ENCODE assay signal across 8 mouse cellular contexts in the genomic region with DNA sequence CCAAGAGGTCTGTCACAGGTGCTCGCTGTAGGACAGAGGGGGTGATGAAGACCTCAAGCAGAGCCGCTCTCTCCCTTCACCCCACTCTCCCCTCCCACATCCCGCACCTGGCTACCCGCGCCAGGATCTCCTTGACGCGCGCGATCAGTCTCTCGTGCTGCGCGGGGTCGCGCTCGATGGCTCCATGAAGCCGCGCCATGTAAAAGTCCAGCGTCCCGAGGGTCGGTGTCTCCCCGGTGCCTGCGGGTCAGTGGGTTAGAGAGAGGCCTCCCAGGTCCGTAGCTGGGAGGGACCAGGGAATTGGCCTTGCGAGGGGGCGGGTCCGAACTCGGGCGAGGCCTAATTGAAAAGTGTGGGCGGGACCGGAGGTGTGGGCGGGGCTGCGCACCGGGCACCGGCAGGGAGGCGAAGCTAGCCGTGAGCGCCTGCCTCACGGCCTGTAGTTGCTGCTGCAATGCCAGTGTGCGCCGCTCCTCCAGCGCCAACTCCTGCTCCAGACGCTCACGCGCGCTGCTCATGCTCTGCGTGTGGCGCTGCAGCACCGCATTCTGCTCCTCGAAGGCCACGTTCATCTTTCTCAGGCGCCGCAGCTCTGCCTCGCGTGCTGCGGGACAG. TPM values are rescaled to one million over a fixed set of nuclear protein-coding genes. Genes with fewer than 3 reads are reported as not detected.
A peak's percentile ranks its signal among the peaks of the same experiment; 100 is the strongest.
DNase-seq lines count a peak whose midpoint lies in the region; ATAC-seq lines count a peak whose summit lies in the region.

No protein-coding gene starts in this region.

- peaks cover 63% of the 10 kb centered on the region for H3K4me1 ChIP-seq in heart, embryonic 13.5 days
- peaks cover 3% of the 10 kb centered on the region; the same call in 1 of the 2 replicates for H3K4me1 ChIP-seq in brown adipose tissue, adult 24 weeks (ENCODE audit: control insufficient read depth, insufficient read depth, insufficient read length, low read length)
- H3K4me1 ChIP-seq in heart, embryonic 15.5 days (replicated peaks) = peaks cover 63% of the 10 kb centered on the region

- 12% methylated on average over 55 of the region's 55 CpGs for WGBS in heart, embryonic 13.5 days
- 20% methylated on average over 55 of the region's 55 CpGs for WGBS in heart, embryonic 15.5 days

- H3K9me3 ChIP-seq in heart, embryonic 13.5 days = no peaks in the 10 kb centered on the region
- no peaks in the 10 kb centered on the region for H3K9me3 ChIP-seq in heart, embryonic 15.5 days (replicated peaks)

- H3K9ac ChIP-seq in heart, embryonic 13.5 days = peak overlapping the region; percentile 71
- peak overlapping the region; percentile 43; the same call in 1 of the 2 replicates for H3K9ac ChIP-seq in heart, embryonic 15.5 days

- DNase-seq in heart, postnatal 10 days = no peak
- DNase-seq in kidney, postnatal 36 days = peak; percentile 88 to 93
- DNase-seq in right cerebral cortex, postnatal 14 days = peak; percentile 75
- no peak for DNase-seq in layer of hippocampus, postnatal 36 days

- peaks cover 34% of the 10 kb centered on the region for H3K36me3 ChIP-seq in heart, embryonic 13.5 days
- peaks cover 21% of the 10 kb centered on the region; the same call in 1 of the 2 replicates for H3K36me3 ChIP-seq in heart, embryonic 15.5 days

- intact Hi-C loops in heart, postnatal 10 days (cut with DNase I) = no loop called here

- H3K4me2 ChIP-seq in heart, embryonic 13.5 days = peak overlapping the region; percentile 66
- peak overlapping the region; percentile 51 for H3K4me2 ChIP-seq in heart, embryonic 15.5 days

- H3K27me3 ChIP-seq in heart, embryonic 13.5 days (replicated peaks) = peaks cover 43% of the 10 kb centered on the region
- H3K27me3 ChIP-seq in heart, embryonic 15.5 days = peaks cover 24% of the 10 kb centered on the region

- H3K27ac ChIP-seq in heart, embryonic 13.5 days (replicated peaks) = peak overlapping the region; percentile 59; the same call in 1 of the 2 replicates
- no peak overlapping the region for H3K27ac ChIP-seq in brown adipose tissue, adult 24 weeks (replicated peaks; ENCODE audit: low read depth, low read length)
- 0 out of 2 replicates have a peak overlapping the region, but pooled peaks have one; percentile 37 for H3K27ac ChIP-seq in heart, embryonic 15.5 days

- H3K4me3 ChIP-seq in heart, embryonic 13.5 days = peak overlapping the region; percentile 36
- H3K4me3 ChIP-seq in brown adipose tissue, adult 24 weeks (ENCODE audit: insufficient read depth, low read depth, low read length) = peak overlapping the region; percentile 34
- peak overlapping the region; percentile 26; the same call in 1 of the 2 replicates for H3K4me3 ChIP-seq in heart, embryonic 15.5 days

- ATAC-seq in heart, embryonic 13.5 days (ENCODE audit: extremely low read depth, insufficient number of reproducible peaks, low FRiP score, low TSS enrichment) = no peak
- no peak for ATAC-seq in heart, embryonic 15.5 days (replicated peaks; ENCODE audit: insufficient number of reproducible peaks, insufficient read depth, low FRiP score, low read depth)
- peak; percentile 55 for ATAC-seq in megakaryocyte, adult 5-6 weeks (ENCODE audit: poor library complexity, severe bottlenecking)

RNA-seq across cellular contexts. Expression of a gene that starts 3.5 kb away (rescaled TPM):
- 0.06 TPM in 1 of 2 replicates, not detected in the other for polyA plus RNA-seq in heart, embryonic 13.5 days (2015; fragmentation: Nextera tagmentation; extraction: Ambion mirVana)
- 1 to 10 TPM; 4.8 to 6.1 TPM for total RNA-seq in heart, postnatal 10 days (2021)
- 1.0 TPM in 1 of 2 replicates, not detected in the other for polyA plus RNA-seq in brown adipose tissue, adult 24 weeks (2012; ENCODE audit: insufficient read depth, insufficient read length, missing spikeins)
- polyA plus RNA-seq in heart, embryonic 15.5 days (2015; fragmentation: Nextera tagmentation; extraction: Ambion mirVana) = 0.04 TPM in 1 of 2 replicates, not detected in the other
- not detected in 2 replicates for total RNA-seq in megakaryocyte, adult 5-6 weeks (2015)
- not detected in 2 replicates for total RNA-seq in megakaryocyte, adult 5-6 weeks (2017)
- total RNA-seq in layer of hippocampus, postnatal 36 days (2021) = 1 to 10 TPM; 1.7 to 1.9 TPM

RNA-seq across cellular contexts. Expression of a gene that starts 3.7 kb away (rescaled TPM):
- polyA plus RNA-seq in heart, embryonic 13.5 days (2015; fragmentation: Nextera tagmentation; extraction: Ambion mirVana) = 81.9 and 90.9 TPM in 2 replicates
- 100 to 1,000 TPM in 1 of 2 experiments, 10 to 100 TPM in 1; 88.1 to 105 TPM for total RNA-seq in heart, postnatal 10 days (2021)
- 66.1 and 78.7 TPM in 2 replicates for polyA plus RNA-seq in brown adipose tissue, adult 24 weeks (2012; ENCODE audit: insufficient read depth, insufficient read length, missing spikeins)
- 82.8 and 83.4 TPM in 2 replicates for polyA plus RNA-seq in heart, embryonic 15.5 days (2015; fragmentation: Nextera tagmentation; extraction: Ambion mirVana)
- 27.4 and 33.0 TPM in 2 replicates for total RNA-seq in megakaryocyte, adult 5-6 weeks (2015)
- 18.1 and 24.5 TPM in 2 replicates for total RNA-seq in megakaryocyte, adult 5-6 weeks (2017)
- total RNA-seq in layer of hippocampus, postnatal 36 days (2021) = 10 to 100 TPM; 27.6 to 35.0 TPM

RNA-seq across cellular contexts. Expression of a gene that starts 10.7 kb away (rescaled TPM):
- 10.7 and 11.1 TPM in 2 replicates for polyA plus RNA-seq in heart, embryonic 13.5 days (2015; fragmentation: Nextera tagmentation; extraction: Ambion mirVana)
- total RNA-seq in heart, postnatal 10 days (2021) = 10 to 100 TPM; 11.6 to 14.4 TPM
- polyA plus RNA-seq in brown adipose tissue, adult 24 weeks (2012; ENCODE audit: insufficient read depth, insufficient read length, missing spikeins) = 8.3 and 11.5 TPM in 2 replicates
- 11.7 and 22.3 TPM in 2 replicates for polyA plus RNA-seq in heart, embryonic 15.5 days (2015; fragmentation: Nextera tagmentation; extraction: Ambion mirVana)
- 4.1 and 4.6 TPM in 2 replicates for total RNA-seq in megakaryocyte, adult 5-6 weeks (2015)
- total RNA-seq in megakaryocyte, adult 5-6 weeks (2017) = 7.4 TPM in 2 replicates
- total RNA-seq in layer of hippocampus, postnatal 36 days (2021) = 10 to 100 TPM; 43.5 to 48.4 TPM

RNA-seq across cellular contexts. Expression of a gene that starts 18.0 kb away (rescaled TPM):
- polyA plus RNA-seq in heart, embryonic 13.5 days (2015; fragmentation: Nextera tagmentation; extraction: Ambion mirVana) = 13.6 and 14.7 TPM in 2 replicates
- total RNA-seq in heart, postnatal 10 days (2021) = 1 to 10 TPM; 7.7 to 8.5 TPM
- polyA plus RNA-seq in brown adipose tissue, adult 24 weeks (2012; ENCODE audit: insufficient read depth, insufficient read length, missing spikeins) = not detected in 2 replicates
- polyA plus RNA-seq in heart, embryonic 15.5 days (2015; fragmentation: Nextera tagmentation; extraction: Ambion mirVana) = 11.3 and 17.9 TPM in 2 replicates
- 0.34 and 0.85 TPM in 2 replicates for total RNA-seq in megakaryocyte, adult 5-6 weeks (2015)
- total RNA-seq in megakaryocyte, adult 5-6 weeks (2017) = 0.07 and 0.28 TPM in 2 replicates
- total RNA-seq in layer of hippocampus, postnatal 36 days (2021) = 1 to 10 TPM in 1 of 2 experiments, under 1 TPM in 1; 0.91 to 1.1 TPM

RNA-seq across cellular contexts. Expression of a gene that starts 19.1 kb away (rescaled TPM):
- polyA plus RNA-seq in heart, embryonic 13.5 days (2015; fragmentation: Nextera tagmentation; extraction: Ambion mirVana) = 0.98 and 1.1 TPM in 2 replicates
- 1 to 10 TPM in 1 of 2 experiments, under 1 TPM in 1; 0.42 to 1.1 TPM for total RNA-seq in heart, postnatal 10 days (2021)
- polyA plus RNA-seq in brown adipose tissue, adult 24 weeks (2012; ENCODE audit: insufficient read depth, insufficient read length, missing spikeins) = not detected in 2 replicates
- polyA plus RNA-seq in heart, embryonic 15.5 days (2015; fragmentation: Nextera tagmentation; extraction: Ambion mirVana) = 0.81 and 2.2 TPM in 2 replicates
- 0.49 and 1.3 TPM in 2 replicates for total RNA-seq in megakaryocyte, adult 5-6 weeks (2015)
- total RNA-seq in megakaryocyte, adult 5-6 weeks (2017) = 0.37 and 0.49 TPM in 2 replicates
- 1 to 10 TPM; 1.6 to 1.9 TPM for total RNA-seq in layer of hippocampus, postnatal 36 days (2021)

Comparison
In these comparisons a context has a peak if more than half of its experiments do, and no peak if none do; other contexts are left out.
1. DNase-seq: peak in kidney, postnatal 36 days (2 of 2) and right cerebral cortex, postnatal 14 days (single experiment); none in heart, postnatal 10 days (0 of 2) and layer of hippocampus, postnatal 36 days (0 of 2).
2. Peak in every context shown above with its lines, with median percentiles within 50 percentile points of each other: H3K4me3 ChIP-seq.